Mouse (Mus musculus) MEL (cell line): ENCODE data around the gene Castor1. TPM values are rescaled to one million over a fixed set of nuclear protein-coding genes. Genes with fewer than 3 reads are reported as not detected.
A peak's percentile ranks its signal among the peaks of the same experiment; 100 is the strongest.

Experiments used
- DNase-seq: peaks from one replicate; pipeline ENCODE4 v3.0.0; 2011; ENCODE audit warnings: low read depth, low spot score
- H3K27ac ChIP-seq: 2 replicates; pipeline ENCODE4 v1.5.1; 2012; ENCODE audit warnings: low read depth, mild to moderate bottlenecking, control low read depth, low read length, moderate library complexity; ENCODE audit not compliant: control insufficient read depth
- H3K27me3 ChIP-seq, 2 experiments: fragments of 150-350 bp in 1 of 2; sonication (generic) in 1 of 2; 2 replicates each; pipeline ENCODE4 v1.6.1; 2012; ENCODE audit warnings: low read length in 2 of 2, mild to moderate bottlenecking in 2 of 2, improper control_type of control experiment in 1 of 2, moderate library complexity in 1 of 2; ENCODE audit not compliant: insufficient read depth in 2 of 2, control insufficient read depth in 1 of 2
- H3K36me3 ChIP-seq, 2 experiments: 2 replicates each; pipeline ENCODE4 v1.6.1; 2012 to 2014; ENCODE audit warnings: low read length in 2 of 2, improper control_type of control experiment in 1 of 2, inconsistent platforms in 1 of 2, mild to moderate bottlenecking in 1 of 2; ENCODE audit not compliant: insufficient read depth in 2 of 2, control insufficient read depth in 1 of 2
- H3K4me1 ChIP-seq, 2 experiments: fragments of 150-350 bp in 1 of 2; sonication (generic) in 1 of 2; 2 replicates each; pipeline ENCODE4 v1.6.1; 2012; ENCODE audit warnings: low read length in 2 of 2, improper control_type of control experiment in 1 of 2, mild to moderate bottlenecking in 1 of 2; ENCODE audit not compliant: insufficient read depth in 2 of 2, control insufficient read depth in 1 of 2
- H3K4me3 ChIP-seq, 2 experiments: fragments of 150-350 bp in 1 of 2; sonication (generic) in 1 of 2; 2 replicates each; pipeline ENCODE4 v1.5.1; 2012; ENCODE audit warnings: low read depth in 2 of 2, low read length in 2 of 2, mild to moderate bottlenecking in 2 of 2, moderate library complexity in 2 of 2, control low read depth in 1 of 2, improper control_type of control experiment in 1 of 2; ENCODE audit not compliant: control insufficient read depth in 1 of 2, insufficient read depth in 1 of 2
- H3K79me2 ChIP-seq: 2 replicates; pipeline ENCODE4 v1.6.1; 2012; ENCODE audit warnings: mild to moderate bottlenecking, low read length, moderate library complexity; ENCODE audit not compliant: control insufficient read depth, poor library complexity, insufficient read depth
- H3K9ac ChIP-seq: 2 replicates; pipeline ENCODE4 v1.6.1; 2012; ENCODE audit warnings: low read depth, mild to moderate bottlenecking, control low read depth, low read length, moderate library complexity; ENCODE audit not compliant: control insufficient read depth, poor library complexity, severe bottlenecking
- H3K9me3 ChIP-seq: fragments of 150-350 bp; sonication (generic); replicated peaks from 2 replicates; pipeline ENCODE4 v1.6.1; 2012; ENCODE audit warnings: mild to moderate bottlenecking, low read length, improper control_type of control experiment, moderate library complexity; ENCODE audit not compliant: insufficient read depth
- BHLHE40 ChIP-seq: IDR thresholded peaks from 2 replicates; pipeline ENCODE4 v1.6.1; 2012; ENCODE audit warnings: low read depth, mild to moderate bottlenecking, inconsistent platforms, low read length, improper control_type of control experiment, borderline replicate concordance
- CHD1 ChIP-seq: IDR thresholded peaks from 2 replicates; pipeline ENCODE4 v1.6.1; 2012; ENCODE audit warnings: low read depth, mild to moderate bottlenecking, inconsistent platforms, low read length, improper control_type of control experiment
- CHD2 ChIP-seq: IDR thresholded peaks from 2 replicates; pipeline ENCODE4 v1.6.1; 2011; ENCODE audit warnings: low read length, improper control_type of control experiment
- E2F4 ChIP-seq: IDR thresholded peaks from 2 replicates; pipeline ENCODE4 v1.6.1; 2011; ENCODE audit warnings: low read depth, low read length, improper control_type of control experiment, borderline replicate concordance
- ELF1 ChIP-seq: IDR thresholded peaks from 2 replicates; pipeline ENCODE4 v1.6.1; 2014; ENCODE audit warnings: low read depth, mild to moderate bottlenecking, inconsistent platforms, low read length, improper control_type of control experiment, moderate library complexity
- EP300 ChIP-seq, 2 experiments: IDR thresholded peaks; 2 replicates each; pipeline ENCODE4 v1.6.1; 2011; ENCODE audit warnings: improper control_type of control experiment in 2 of 2, low read length in 2 of 2, low read depth in 1 of 2, mild to moderate bottlenecking in 1 of 2
- GABPA ChIP-seq: IDR thresholded peaks from 2 replicates; pipeline ENCODE4 v1.6.1; 2012; ENCODE audit warnings: low read depth, mild to moderate bottlenecking, inconsistent platforms, low read length, improper control_type of control experiment, moderate library complexity
- GATA1 ChIP-seq: IDR thresholded peaks from 2 replicates; pipeline ENCODE4 v1.6.1; 2011; ENCODE audit warnings: low read depth, low read length, improper control_type of control experiment
- HCFC1 ChIP-seq: IDR thresholded peaks from 2 replicates; pipeline ENCODE4 v1.6.1; 2012; ENCODE audit warnings: low read depth, mild to moderate bottlenecking, inconsistent platforms, low read length, improper control_type of control experiment, moderate library complexity
- JUND ChIP-seq: IDR thresholded peaks from 2 replicates; pipeline ENCODE4 v1.6.1; 2011; ENCODE audit warnings: low read depth, mild to moderate bottlenecking, improper control_type of control experiment, low read length
- KAT2A ChIP-seq: conservative IDR thresholded peaks from 2 replicates; pipeline ENCODE4 v1.6.1; 2012; ENCODE audit warnings: low read depth, low read length, improper control_type of control experiment, inconsistent platforms
- MAFK ChIP-seq: IDR thresholded peaks from 2 replicates; pipeline ENCODE4 v1.6.1; 2011; ENCODE audit warnings: low read depth, mild to moderate bottlenecking, low read length, improper control_type of control experiment, borderline replicate concordance
- MAX ChIP-seq: IDR thresholded peaks from 2 replicates; pipeline ENCODE4 v1.6.1; 2011; ENCODE audit warnings: low read length, improper control_type of control experiment
- MAZ ChIP-seq: IDR thresholded peaks from 2 replicates; pipeline ENCODE4 v1.6.1; 2012; ENCODE audit warnings: low read depth, mild to moderate bottlenecking, inconsistent platforms, low read length, improper control_type of control experiment
- MEF2A ChIP-seq: IDR thresholded peaks from 2 replicates; pipeline ENCODE4 v1.6.1; 2014; ENCODE audit warnings: low read depth, mild to moderate bottlenecking, inconsistent platforms, low read length, improper control_type of control experiment; ENCODE audit not compliant: poor library complexity, insufficient replicate concordance, severe bottlenecking; ENCODE audit errors: extremely low read depth
- MXI1 ChIP-seq: IDR thresholded peaks from 2 replicates; pipeline ENCODE4 v1.6.1; 2011; ENCODE audit warnings: mild to moderate bottlenecking, low read depth, low read length, improper control_type of control experiment
- MYB ChIP-seq: IDR thresholded peaks from 2 replicates; pipeline ENCODE4 v1.6.1; 2011; ENCODE audit warnings: mild to moderate bottlenecking, low read depth, low read length, improper control_type of control experiment
- MYC ChIP-seq: IDR thresholded peaks from 2 replicates; pipeline ENCODE4 v1.6.1; 2011; ENCODE audit warnings: low read depth, mild to moderate bottlenecking, low read length, improper control_type of control experiment, moderate library complexity
- NELFE ChIP-seq: IDR thresholded peaks from 2 replicates; pipeline ENCODE4 v1.6.1; 2011; ENCODE audit warnings: low read depth, low read length, improper control_type of control experiment
- NRF1 ChIP-seq: IDR thresholded peaks from 2 replicates; pipeline ENCODE4 v1.6.1; 2014; ENCODE audit warnings: low read depth, mild to moderate bottlenecking, inconsistent platforms, low read length, improper control_type of control experiment, moderate library complexity; ENCODE audit not compliant: poor library complexity, insufficient read depth, severe bottlenecking
- POLR2A ChIP-seq, 2 experiments: IDR thresholded peaks; 2 replicates each; pipeline ENCODE4 v1.6.1; 2011 to 2012; ENCODE audit warnings: low read length in 2 of 2, mild to moderate bottlenecking in 2 of 2, control low read depth in 1 of 2, improper control_type of control experiment in 1 of 2, low read depth in 1 of 2, moderate library complexity in 1 of 2; ENCODE audit not compliant: control insufficient read depth in 1 of 2, insufficient read depth in 1 of 2, poor library complexity in 1 of 2
- POLR2AphosphoS2 ChIP-seq: IDR thresholded peaks from 2 replicates; pipeline ENCODE4 v1.6.1; 2011; ENCODE audit warnings: low read length, improper control_type of control experiment
- POLR2AphosphoS5 ChIP-seq: IDR thresholded peaks from 2 replicates; pipeline ENCODE4 v1.6.1; 2012; ENCODE audit warnings: low read depth, borderline replicate concordance, mild to moderate bottlenecking, inconsistent platforms, low read length, moderate library complexity, mixed read lengths
- RAD21 ChIP-seq: IDR thresholded peaks from 2 replicates; pipeline ENCODE4 v1.6.1; 2011; ENCODE audit warnings: mild to moderate bottlenecking, low read depth, low read length, improper control_type of control experiment
- RCOR1 ChIP-seq: IDR thresholded peaks from 2 replicates; pipeline ENCODE4 v1.6.1; 2012; ENCODE audit warnings: low read depth, mild to moderate bottlenecking, inconsistent platforms, low read length, improper control_type of control experiment
- SIN3A ChIP-seq: IDR thresholded peaks from 2 replicates; pipeline ENCODE4 v1.6.1; 2012; ENCODE audit warnings: low read length, improper control_type of control experiment, inconsistent platforms
- SMC3 ChIP-seq: IDR thresholded peaks from 2 replicates; pipeline ENCODE4 v1.6.1; 2011; ENCODE audit warnings: low read depth, low read length, improper control_type of control experiment
- TAL1 ChIP-seq: IDR thresholded peaks from 2 replicates; pipeline ENCODE4 v1.6.1; 2012; ENCODE audit warnings: mild to moderate bottlenecking, inconsistent platforms, low read length, moderate library complexity, mixed read lengths
- TBP ChIP-seq: IDR thresholded peaks from 2 replicates; pipeline ENCODE4 v1.8.0; 2011; ENCODE audit warnings: low read depth, low read length, improper control_type of control experiment
- TCF12 ChIP-seq: IDR thresholded peaks from 2 replicates; pipeline ENCODE4 v1.6.1; 2014; ENCODE audit warnings: low read depth, mild to moderate bottlenecking, inconsistent platforms, low read length, improper control_type of control experiment, moderate library complexity
- UBTF ChIP-seq: IDR thresholded peaks from 2 replicates; pipeline ENCODE4 v1.6.1; 2012; ENCODE audit warnings: low read depth, mild to moderate bottlenecking, inconsistent platforms, low read length, improper control_type of control experiment, moderate library complexity, borderline replicate concordance; ENCODE audit not compliant: insufficient read depth
- USF1 ChIP-seq: IDR thresholded peaks from 2 replicates; pipeline ENCODE4 v1.6.1; 2014; ENCODE audit warnings: low read depth, mild to moderate bottlenecking, inconsistent platforms, low read length, improper control_type of control experiment, moderate library complexity
- USF2 ChIP-seq, 2 experiments: IDR thresholded peaks; 2 replicates each; pipeline ENCODE4 v1.6.1; 2011 to 2012; ENCODE audit warnings: improper control_type of control experiment in 2 of 2, low read length in 2 of 2, borderline replicate concordance in 1 of 2, inconsistent platforms in 1 of 2, low read depth in 1 of 2, mild to moderate bottlenecking in 1 of 2; ENCODE audit not compliant: insufficient read depth in 1 of 2
- ZC3H11A ChIP-seq: IDR thresholded peaks from 2 replicates; pipeline ENCODE4 v1.6.1; 2012; ENCODE audit warnings: low read depth, mild to moderate bottlenecking, inconsistent platforms, low read length, improper control_type of control experiment
- ZKSCAN1 ChIP-seq: IDR thresholded peaks from 2 replicates; pipeline ENCODE4 v1.6.1; 2012; ENCODE audit warnings: low read depth, mild to moderate bottlenecking, inconsistent platforms, low read length, improper control_type of control experiment, moderate library complexity
- ZMIZ1 ChIP-seq: IDR thresholded peaks from 2 replicates; pipeline ENCODE4 v1.6.1; 2012; ENCODE audit warnings: low read depth, mild to moderate bottlenecking, inconsistent platforms, low read length, improper control_type of control experiment, moderate library complexity
- ZNF384 ChIP-seq: IDR thresholded peaks from 2 replicates; pipeline ENCODE4 v1.6.1; 2012; ENCODE audit warnings: low read depth, mild to moderate bottlenecking, inconsistent platforms, low read length, improper control_type of control experiment
- polyA plus RNA-seq, 2 experiments: library from polyadenylated mRNA; stranded (reverse) in 1 of 2; unstranded in 1 of 2; fragments of >175 nt in 1 of 2; fragments of >200 nt in 1 of 2; gene quantifications; 2 replicates each; pipeline versions ENCODE4 v1.2.1 to v1.2.4; 2012; ENCODE audit warnings: low replicate concordance in 2 of 2, low read depth in 1 of 2; ENCODE audit not compliant: insufficient read length in 2 of 2, insufficient read depth in 1 of 2, missing spikeins in 1 of 2
- total RNA-seq: library from RNA; depleted of rRNA; stranded (reverse); fragments of 300-350 nt; gene quantifications from 2 replicates; pipeline ENCODE4 v1.2.3, GENCODE M21; 2012

Castor1 gene
- total and polyA plus RNA-seq, 3 experiments: 6.6 to 11.8 TPM; not detected in 1

DNA sequence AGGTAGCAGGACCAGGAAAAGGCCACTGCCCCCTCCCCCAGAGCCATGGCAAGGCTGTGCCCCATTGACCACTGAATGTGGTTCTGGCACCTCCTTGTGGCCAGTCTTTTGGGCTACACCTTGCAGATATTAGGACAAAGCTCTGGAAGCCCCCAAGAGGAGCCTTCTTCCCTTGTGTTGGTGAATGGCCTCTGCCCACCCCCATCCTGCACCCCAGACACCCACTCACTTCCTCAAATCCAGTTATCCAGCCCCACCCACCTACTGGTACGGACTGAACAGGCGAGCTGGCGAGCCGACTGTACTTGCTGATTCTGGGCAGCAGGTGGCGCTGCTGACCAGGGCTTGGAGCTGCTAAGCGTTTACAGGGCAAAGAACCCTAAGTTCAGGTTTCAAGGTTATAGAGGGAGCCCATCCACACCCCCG is 40.6 kb downstream of the Castor1 start:
- H3K4me3 ChIP-seq: no peak overlapping the region
- no peak overlapping the region for H3K9ac ChIP-seq
- H3K27ac ChIP-seq: no peak overlapping the region
- DNase-seq: peak; percentile 96
- peaks cover 0 to 8% of the 10 kb centered on the region in 2 experiments; a peak in 2 of 4 replicates for H3K36me3 ChIP-seq
- no peaks in the 10 kb centered on the region for H3K9me3 ChIP-seq
- H3K27me3 ChIP-seq: no peaks in the 10 kb centered on the region
- no peaks in the 10 kb centered on the region for H3K79me2 ChIP-seq
- peaks cover 6 to 27% of the 10 kb centered on the region in 2 experiments for H3K4me1 ChIP-seq
- no peak for TF ChIP-seq MAFK
- TF ChIP-seq KAT2A: no peak
- no peak for TF ChIP-seq GATA1
- TF ChIP-seq POLR2A (IDR thresholded peaks at IDR 0.05; ENCODE audit: control insufficient read depth in 1 of 2, insufficient read depth in 1 of 2, low read depth in 1 of 2, low read length in 2 of 2, poor library complexity in 1 of 2): no peak
- TF ChIP-seq TBP: no peak
- no peak for TF ChIP-seq GABPA
- no peak for TF ChIP-seq POLR2AphosphoS2
- TF ChIP-seq SMC3: peak; percentile 88
- TF ChIP-seq ELF1: peak; percentile 57; the same call in 1 of the 2 replicates
- TF ChIP-seq MAX: no peak
- TF ChIP-seq MAZ: 0 out of 2 replicates have a peak, but pooled peaks have one; percentile 66
- no peak for TF ChIP-seq NELFE
- TF ChIP-seq ZKSCAN1: no peak
- TF ChIP-seq TCF12: no peak
- 0 out of 2 replicates have a peak, but pooled peaks have one; percentile 51 for TF ChIP-seq MYC
- no peak for TF ChIP-seq TAL1
- no peak for TF ChIP-seq CHD1
- TF ChIP-seq ZMIZ1: no peak
- TF ChIP-seq RAD21: peak; percentile 91
- TF ChIP-seq BHLHE40: no peak; the same call in 1 of the 2 replicates
- TF ChIP-seq MXI1: peak; percentile 57; the same call in 1 of the 2 replicates
- TF ChIP-seq RCOR1: peak; percentile 6; the same call in 1 of the 2 replicates
- TF ChIP-seq USF1: no peak
- no peak for TF ChIP-seq MYB
- no peak for TF ChIP-seq MEF2A
- peak; percentile 58; the same call in 1 of the 2 replicates for TF ChIP-seq HCFC1
- no peak for TF ChIP-seq UBTF
- 0 out of 2 replicates have a peak, but pooled peaks have one; percentile 51 for TF ChIP-seq ZNF384
- peak; percentile 95 for TF ChIP-seq ZC3H11A
- TF ChIP-seq CHD2: no peak
- peak in 1 of 2 experiments; percentile 34; a peak in 2 of 4 replicates for TF ChIP-seq EP300 (IDR thresholded peaks at IDR 0.05; ENCODE audit: low read depth in 1 of 2, low read length in 2 of 2)
- TF ChIP-seq E2F4: no peak
- no peak for TF ChIP-seq USF2 (IDR thresholded peaks at IDR 0.05; ENCODE audit: borderline replicate concordance in 1 of 2, insufficient read depth in 1 of 2, low read depth in 1 of 2, low read length in 2 of 2)
- TF ChIP-seq NRF1: no peak
- no peak for TF ChIP-seq JUND
- TF ChIP-seq SIN3A: peak; percentile 84
- TF ChIP-seq POLR2AphosphoS5: no peak
